Mouse (Mus musculus): ENCODE data around the gene Ncoa4. TPM values are rescaled to one million over a fixed set of nuclear protein-coding genes. Genes with fewer than 3 reads are reported as not detected.

Gene Ncoa4
- polyA plus RNA-seq, 1 experiment from 2014 or later = 112 TPM

DNA sequence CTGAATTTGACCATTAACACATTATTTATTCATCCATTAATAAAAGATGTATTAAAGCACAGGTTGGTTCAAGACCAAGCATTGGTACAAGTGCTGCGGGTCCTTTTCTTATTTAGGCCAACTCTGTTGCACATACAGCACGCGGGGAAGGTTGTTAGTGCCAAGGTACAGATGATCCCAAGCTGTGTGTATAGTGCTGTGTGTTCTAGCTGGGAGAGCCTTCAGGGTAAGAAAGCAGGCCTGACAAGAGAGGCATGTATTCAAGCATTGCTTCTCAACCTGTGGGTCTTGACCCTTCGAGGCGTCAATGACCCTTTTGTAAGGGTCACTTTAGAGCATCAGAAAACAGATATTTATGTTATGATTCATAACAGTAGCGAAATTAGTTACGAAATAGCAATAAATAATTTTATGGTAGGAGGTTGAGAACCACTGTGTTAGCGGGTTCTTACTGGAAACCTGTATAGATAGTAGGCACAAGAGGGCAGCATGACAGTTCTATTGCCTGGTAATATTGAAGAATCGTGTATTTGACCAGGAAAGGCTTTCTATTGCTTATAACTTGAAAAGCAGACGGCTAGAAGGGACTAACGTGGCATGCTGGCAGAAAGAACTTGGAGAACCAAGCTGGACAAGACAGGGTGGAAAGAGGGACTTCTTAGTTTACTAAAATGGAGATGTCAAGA lies 3.7 kb downstream of the Ncoa4 start:
- no peaks in the 10 kb centered on the region for H3K9me3 ChIP-seq (ENCODE audit: control insufficient read depth, low read length)
- H3K27ac ChIP-seq (replicated peaks; ENCODE audit: low read depth, low read length) = no peak overlapping the region
- DNase-seq (ENCODE audit: low spot score) = no peak
- WGBS = 91% methylated on average over 11 of the region's 11 CpGs
- H3K27me3 ChIP-seq (replicated peaks; ENCODE audit: control insufficient read depth, insufficient read depth, low read length) = no peaks in the 10 kb centered on the region
- no peak overlapping the region for H3K4me2 ChIP-seq (ENCODE audit: low read depth, low read length)
- peaks cover 13% of the 10 kb centered on the region for H3K4me1 ChIP-seq (ENCODE audit: control insufficient read depth, insufficient read depth, low read length)
- no peak overlapping the region for H3K4me3 ChIP-seq (ENCODE audit: low read depth, low read length)
- no peak overlapping the region for H3K9ac ChIP-seq (ENCODE audit: low read depth, low read length)
- peaks cover 2% of the 10 kb centered on the region; the same call in 1 of the 2 replicates for H3K36me3 ChIP-seq (ENCODE audit: control insufficient read depth, insufficient read depth, low read length)
- no peak for ATAC-seq (ENCODE audit: low read depth)

DNA sequence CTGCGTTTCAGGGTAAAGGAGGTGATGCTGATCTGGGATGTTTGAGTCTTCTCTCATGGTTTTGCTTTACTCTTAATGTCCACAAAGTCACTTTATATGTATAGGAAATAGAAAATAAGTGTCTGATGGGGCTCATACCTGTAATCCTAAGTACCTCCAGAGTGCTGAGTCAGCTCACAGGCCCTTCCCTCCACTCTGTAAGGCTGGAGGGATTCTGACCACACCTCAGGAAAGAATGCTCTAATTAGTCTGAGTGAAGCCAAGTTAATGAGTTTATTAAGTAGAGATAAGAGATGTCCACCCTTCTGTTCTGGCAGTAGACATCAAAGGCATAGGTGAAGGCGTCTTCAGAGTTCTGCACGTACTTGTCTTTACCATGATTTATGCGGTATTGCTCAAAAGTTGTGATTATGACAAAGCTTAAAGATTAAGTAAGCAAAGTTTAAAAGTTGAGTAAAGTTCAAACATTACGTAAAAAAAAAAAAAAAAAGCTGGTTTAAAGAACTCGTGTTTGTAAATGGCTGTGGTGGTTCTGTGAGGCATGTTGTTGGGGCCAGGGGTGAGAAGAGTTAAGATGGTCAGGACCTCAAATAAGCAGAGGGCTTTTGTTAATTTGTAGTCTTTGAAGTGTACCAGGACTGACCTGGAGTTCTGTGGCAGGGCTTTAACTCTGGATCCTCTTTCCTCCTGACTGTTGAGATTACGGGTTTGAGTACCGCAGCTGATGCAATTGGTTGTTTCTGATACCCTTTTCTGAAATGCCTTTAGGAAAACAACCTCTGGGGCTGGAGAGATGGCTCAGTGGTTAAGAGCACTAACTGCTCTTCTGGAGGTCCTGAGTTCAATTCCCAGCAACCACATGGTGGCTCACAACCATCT lies 4.7 kb downstream of the Ncoa4 start:
- DNase-seq (ENCODE audit: low spot score) = peak; percentile 4
- 76% methylated on average over 8 of the region's 8 CpGs for WGBS
- peak overlapping the region; percentile 78; the same call in 1 of the 2 replicates for H3K4me2 ChIP-seq (ENCODE audit: low read depth, low read length)
- H3K36me3 ChIP-seq (ENCODE audit: control insufficient read depth, insufficient read depth, low read length) = peaks cover 2% of the 10 kb centered on the region; the same call in 1 of the 2 replicates
- H3K9ac ChIP-seq (ENCODE audit: low read depth, low read length) = no peak overlapping the region
- H3K4me3 ChIP-seq (ENCODE audit: low read depth, low read length) = peak overlapping the region; percentile 52; the same call in 1 of the 2 replicates
- H3K4me1 ChIP-seq (ENCODE audit: control insufficient read depth, insufficient read depth, low read length) = peaks cover 13% of the 10 kb centered on the region
- no peaks in the 10 kb centered on the region for H3K27me3 ChIP-seq (replicated peaks; ENCODE audit: control insufficient read depth, insufficient read depth, low read length)
- no peak for ATAC-seq (ENCODE audit: low read depth)
- H3K27ac ChIP-seq (replicated peaks; ENCODE audit: low read depth, low read length) = no peak overlapping the region
- no peaks in the 10 kb centered on the region for H3K9me3 ChIP-seq (ENCODE audit: control insufficient read depth, low read length)

DNA sequence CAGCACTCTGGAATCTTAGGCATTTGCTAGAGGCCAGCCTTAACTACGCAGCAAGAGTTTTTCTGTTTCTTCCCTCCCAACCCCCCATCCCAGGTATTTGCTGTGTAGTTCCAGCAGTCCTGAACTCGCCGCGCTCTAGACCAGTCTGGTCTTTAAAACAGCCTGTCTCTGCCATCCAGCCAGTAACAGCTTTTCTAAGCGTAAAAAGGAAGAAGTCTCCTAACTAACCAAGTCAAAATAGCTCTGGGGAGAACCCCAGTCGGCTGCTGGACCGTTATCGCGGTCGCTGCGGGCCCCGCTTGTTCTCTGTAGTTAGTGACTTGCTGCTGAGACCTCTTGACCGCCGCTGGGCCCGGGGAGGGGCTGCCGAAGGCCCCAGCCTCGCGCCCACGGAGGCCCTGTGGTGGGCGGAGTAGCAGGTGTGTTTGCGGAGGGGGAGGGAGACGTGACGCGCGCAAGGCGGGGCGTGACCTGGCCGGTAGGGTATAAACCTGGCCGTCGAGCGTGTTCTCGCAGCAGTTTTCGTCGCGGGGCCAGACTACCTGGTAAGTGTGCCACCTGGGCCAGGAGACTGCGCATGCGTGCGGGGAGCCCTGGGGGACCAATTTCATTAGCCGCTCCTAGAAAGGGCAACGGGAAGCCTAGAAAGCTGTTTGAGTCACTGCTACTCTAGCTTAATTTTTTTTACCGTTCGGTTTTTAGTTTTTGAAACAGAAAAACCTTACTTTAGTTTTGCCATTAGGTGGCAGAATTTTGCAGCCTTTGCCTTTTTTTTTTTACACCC lies 5.8 kb downstream of the Ncoa4 start:
- Histone ChIP-seq H3K4me1 (ENCODE audit: control insufficient read depth, insufficient read depth, low read length) (peaks cover 13% of the 10 kb centered on the region), H3K4me3 (ENCODE audit: low read depth, low read length) (peak overlapping the region; percentile 52), H3K36me3 (ENCODE audit: control insufficient read depth, insufficient read depth, low read length) (peaks cover 2% of the 10 kb centered on the region; the same call in 1 of the 2 replicates), H3K27me3 (replicated peaks; ENCODE audit: control insufficient read depth, insufficient read depth, low read length) (no peaks in the 10 kb centered on the region), H3K9me3 (ENCODE audit: control insufficient read depth, low read length) (no peaks in the 10 kb centered on the region), H3K4me2 (ENCODE audit: low read depth, low read length) (peak overlapping the region; percentile 78), H3K27ac (replicated peaks; ENCODE audit: low read depth, low read length) (peak overlapping the region; percentile 71), H3K9ac (ENCODE audit: low read depth, low read length) (peak overlapping the region; percentile 58)
- ATAC-seq (ENCODE audit: low read depth) = peak; percentile 89
- DNase-seq (ENCODE audit: low spot score) = peak; percentile 85
- under 1% methylated on average over 40 of the region's 42 CpGs for WGBS

DNA sequence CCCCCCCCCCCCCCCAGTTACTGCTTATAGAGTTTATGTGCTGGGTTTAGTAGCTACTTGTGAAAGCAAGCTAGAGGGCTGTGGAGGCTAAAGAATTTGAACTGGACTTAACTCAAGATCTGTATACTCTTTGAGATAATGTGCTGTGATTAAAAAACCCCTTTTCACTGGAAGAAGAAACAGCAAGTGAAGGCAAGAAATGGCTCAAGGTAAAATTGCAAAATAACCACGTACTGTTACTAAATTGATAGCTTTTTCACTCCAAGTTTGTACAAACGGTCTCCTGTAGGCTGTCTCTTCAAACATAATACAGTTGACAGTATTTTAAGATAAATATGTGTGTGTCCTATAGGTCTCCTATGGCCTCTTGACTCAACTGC lies 6.4 kb downstream of the Ncoa4 start:
- DNase-seq (ENCODE audit: low spot score) (no peak), ATAC-seq (ENCODE audit: low read depth) (no peak)
- H3K4me1 ChIP-seq (ENCODE audit: control insufficient read depth, insufficient read depth, low read length) = peaks cover 7% of the 10 kb centered on the region
- H3K27ac ChIP-seq (replicated peaks; ENCODE audit: low read depth, low read length) = no peak overlapping the region
- peak overlapping the region; percentile 78 for H3K4me2 ChIP-seq (ENCODE audit: low read depth, low read length)
- H3K9ac ChIP-seq (ENCODE audit: low read depth, low read length) = no peak overlapping the region
- no peaks in the 10 kb centered on the region for H3K27me3 ChIP-seq (replicated peaks; ENCODE audit: control insufficient read depth, insufficient read depth, low read length)
- WGBS = 67% methylated on average over 2 of the region's 2 CpGs
- peaks cover 5% of the 10 kb centered on the region for H3K36me3 ChIP-seq (ENCODE audit: control insufficient read depth, insufficient read depth, low read length)
- H3K4me3 ChIP-seq (ENCODE audit: low read depth, low read length) = peak overlapping the region; percentile 52
- H3K9me3 ChIP-seq (ENCODE audit: control insufficient read depth, low read length) = no peaks in the 10 kb centered on the region

DNA sequence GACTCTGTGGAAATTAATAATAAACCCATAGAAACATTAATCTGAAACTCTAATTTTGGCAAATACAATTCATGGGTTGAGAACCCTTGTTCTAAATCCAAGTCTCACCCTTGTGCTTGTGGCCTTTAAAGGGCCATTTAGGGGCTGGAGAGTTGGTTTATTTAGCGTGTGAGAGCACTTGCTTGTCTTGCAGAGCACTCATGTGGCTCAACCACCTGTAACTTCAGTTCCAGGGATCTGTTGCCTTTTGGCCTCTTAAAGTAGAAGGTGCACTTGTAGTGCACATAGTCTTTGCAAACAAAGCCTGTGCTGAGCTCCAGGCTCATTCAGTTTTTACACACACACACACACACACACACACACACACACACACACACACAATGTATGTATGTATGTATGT lies 7.2 kb downstream of the Ncoa4 start:
- Histone ChIP-seq H3K36me3 (ENCODE audit: control insufficient read depth, insufficient read depth, low read length) (peaks cover 10% of the 10 kb centered on the region), H3K27me3 (replicated peaks; ENCODE audit: control insufficient read depth, insufficient read depth, low read length) (no peaks in the 10 kb centered on the region), H3K27ac (replicated peaks; ENCODE audit: low read depth, low read length) (no peak overlapping the region), H3K9me3 (ENCODE audit: control insufficient read depth, low read length) (no peaks in the 10 kb centered on the region), H3K4me2 (ENCODE audit: low read depth, low read length) (no peak overlapping the region), H3K9ac (ENCODE audit: low read depth, low read length) (no peak overlapping the region), H3K4me1 (ENCODE audit: control insufficient read depth, insufficient read depth, low read length) (peaks cover 5% of the 10 kb centered on the region; the same call in 1 of the 2 replicates), H3K4me3 (ENCODE audit: low read depth, low read length) (no peak overlapping the region)
- ATAC-seq (ENCODE audit: low read depth) = no peak
- DNase-seq (ENCODE audit: low spot score) = no peak
- WGBS = 70% methylated on average over 1 of the region's 1 CpGs

DNA sequence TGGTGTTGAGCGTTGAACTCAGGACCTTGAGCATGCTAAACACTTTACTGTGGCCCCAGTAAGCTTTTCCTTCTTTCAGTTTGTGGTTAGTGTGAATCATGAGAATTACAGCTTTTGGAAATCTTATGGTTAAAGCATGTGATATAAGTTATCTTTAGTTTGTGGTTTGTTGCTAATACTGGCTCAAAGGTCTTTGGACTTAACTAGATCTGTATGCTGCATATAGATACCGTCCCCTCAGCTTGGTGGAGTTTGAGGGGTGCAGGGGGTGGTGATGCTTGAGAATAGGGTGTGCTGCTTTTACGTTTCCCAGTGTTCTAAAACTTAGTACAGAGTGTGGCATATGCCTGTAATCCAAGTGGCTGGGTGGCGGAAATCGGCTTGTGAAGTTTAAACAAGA lies 7.7 kb downstream of the Ncoa4 start:
- H3K4me2 ChIP-seq (ENCODE audit: low read depth, low read length) = no peak overlapping the region
- ATAC-seq (ENCODE audit: low read depth) (no peak), DNase-seq (ENCODE audit: low spot score) (no peak)
- H3K9me3 ChIP-seq (ENCODE audit: control insufficient read depth, low read length) = no peaks in the 10 kb centered on the region
- no peak overlapping the region for H3K4me3 ChIP-seq (ENCODE audit: low read depth, low read length)
- H3K36me3 ChIP-seq (ENCODE audit: control insufficient read depth, insufficient read depth, low read length) = peaks cover 13% of the 10 kb centered on the region; the same call in 1 of the 2 replicates
- 85% methylated on average over 5 of the region's 5 CpGs for WGBS
- H3K4me1 ChIP-seq (ENCODE audit: control insufficient read depth, insufficient read depth, low read length) = peaks cover 5% of the 10 kb centered on the region; the same call in 1 of the 2 replicates
- H3K27me3 ChIP-seq (replicated peaks; ENCODE audit: control insufficient read depth, insufficient read depth, low read length) = no peaks in the 10 kb centered on the region
- no peak overlapping the region for H3K27ac ChIP-seq (replicated peaks; ENCODE audit: low read depth, low read length)
- H3K9ac ChIP-seq (ENCODE audit: low read depth, low read length) = no peak overlapping the region

DNA sequence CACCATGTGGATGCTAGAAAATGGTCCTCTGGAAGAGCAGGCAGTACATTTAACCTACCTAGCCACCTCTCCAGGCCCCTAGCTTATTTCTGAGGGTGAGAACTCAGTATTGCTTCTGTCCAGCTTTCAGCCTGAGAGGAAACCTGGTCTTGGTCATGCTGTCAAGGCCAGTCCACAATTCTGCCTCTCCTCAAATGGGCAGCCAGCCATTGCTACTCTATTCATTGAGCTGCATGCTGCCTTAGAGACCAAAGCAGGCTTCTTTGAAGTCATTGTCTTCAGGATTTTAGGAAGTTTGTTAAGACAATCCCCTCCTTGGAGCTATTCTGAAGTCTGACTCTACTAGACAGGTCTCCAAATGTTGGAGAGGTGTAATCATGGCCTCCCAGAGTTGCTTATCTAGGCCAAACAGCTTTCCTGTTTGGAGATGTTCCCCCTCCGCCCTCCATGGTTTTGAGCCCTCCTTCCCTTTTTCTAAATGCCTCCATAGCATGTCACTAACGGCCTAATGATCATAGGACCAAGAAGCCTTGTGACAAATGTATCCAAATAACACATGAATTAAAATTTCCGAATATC lies 9.1 kb downstream of the Ncoa4 start:
- ATAC-seq (ENCODE audit: low read depth) = no peak
- H3K36me3 ChIP-seq (ENCODE audit: control insufficient read depth, insufficient read depth, low read length) = peaks cover 26% of the 10 kb centered on the region
- no peak overlapping the region for H3K9ac ChIP-seq (ENCODE audit: low read depth, low read length)
- no peak overlapping the region for H3K27ac ChIP-seq (replicated peaks; ENCODE audit: low read depth, low read length)
- H3K4me2 ChIP-seq (ENCODE audit: low read depth, low read length) = no peak overlapping the region
- DNase-seq (ENCODE audit: low spot score) = no peak
- WGBS = 90% methylated on average over 3 of the region's 3 CpGs
- peaks cover 5% of the 10 kb centered on the region; the same call in 1 of the 2 replicates for H3K4me1 ChIP-seq (ENCODE audit: control insufficient read depth, insufficient read depth, low read length)
- H3K4me3 ChIP-seq (ENCODE audit: low read depth, low read length) = no peak overlapping the region
- H3K9me3 ChIP-seq (ENCODE audit: control insufficient read depth, low read length) = no peaks in the 10 kb centered on the region
- H3K27me3 ChIP-seq (replicated peaks; ENCODE audit: control insufficient read depth, insufficient read depth, low read length) = no peaks in the 10 kb centered on the region

DNA sequence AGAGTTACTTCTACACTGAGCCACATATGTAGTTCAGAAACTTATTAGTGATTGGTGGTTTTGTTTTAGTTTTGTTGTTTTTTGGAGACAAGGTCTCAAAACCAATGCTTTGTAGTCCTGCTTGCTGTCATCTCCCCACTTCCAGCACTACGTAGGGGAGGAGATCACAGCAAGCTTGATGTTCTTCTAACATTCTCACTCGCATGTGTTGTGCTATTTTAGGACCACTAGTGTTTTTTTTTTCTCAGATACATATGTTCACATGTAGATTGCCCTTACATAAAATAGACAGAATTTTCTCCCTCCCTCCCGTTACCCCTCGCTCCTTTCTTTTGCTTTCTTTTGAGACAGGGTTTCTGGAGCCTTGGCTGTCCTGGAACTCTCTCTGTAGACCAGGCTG lies 10.5 kb downstream of the Ncoa4 start:
- no peak overlapping the region for H3K4me3 ChIP-seq (ENCODE audit: low read depth, low read length)
- no peak overlapping the region for H3K4me2 ChIP-seq (ENCODE audit: low read depth, low read length)
- no peak for DNase-seq (ENCODE audit: low spot score)
- H3K9me3 ChIP-seq (ENCODE audit: control insufficient read depth, low read length) = no peaks in the 10 kb centered on the region
- H3K27ac ChIP-seq (replicated peaks; ENCODE audit: low read depth, low read length) = no peak overlapping the region
- no peaks in the 10 kb centered on the region for H3K27me3 ChIP-seq (replicated peaks; ENCODE audit: control insufficient read depth, insufficient read depth, low read length)
- 74% methylated on average over 4 of the region's 4 CpGs for WGBS
- H3K36me3 ChIP-seq (ENCODE audit: control insufficient read depth, insufficient read depth, low read length) = peaks cover 35% of the 10 kb centered on the region
- no peak overlapping the region for H3K9ac ChIP-seq (ENCODE audit: low read depth, low read length)
- no peak for ATAC-seq (ENCODE audit: low read depth)
- H3K4me1 ChIP-seq (ENCODE audit: control insufficient read depth, insufficient read depth, low read length) = no peaks in the 10 kb centered on the region

Measured in embryonic facial prominence, embryonic 14.5 days (tissue).